Mouse (Mus musculus) ES-Bruce4 (cell line): ENCODE results near the gene Zscan2.

Source experiments
- CTCF ChIP-seq: IDR thresholded peaks from one replicate; pipeline ENCODE4 v1.8.1; 2011; ENCODE audit warnings: low read depth, low read length
- POLR2A ChIP-seq: IDR thresholded peaks from one replicate; pipeline ENCODE4 v1.8.1; 2011; ENCODE audit warnings: low read length; ENCODE audit not compliant: insufficient read depth

DNA sequence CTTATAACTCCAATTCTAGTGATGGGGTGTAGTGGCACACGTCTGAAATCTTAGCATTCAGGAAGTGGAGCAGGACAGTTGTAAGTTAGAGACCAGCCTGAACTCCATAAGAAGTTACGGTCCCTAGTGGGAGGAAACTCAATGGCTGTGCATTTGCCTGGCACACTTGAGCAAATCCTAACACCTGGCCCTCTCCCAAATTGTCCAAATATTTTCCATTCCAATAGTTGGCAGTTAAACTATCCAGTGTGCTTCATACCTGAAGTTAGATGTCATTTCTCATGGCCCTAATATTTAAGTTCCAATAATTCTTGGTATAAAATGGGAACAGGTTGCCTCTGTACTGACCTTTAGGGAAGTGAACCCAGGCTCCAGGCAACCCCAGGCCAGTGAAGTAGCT lies 8.0 kb downstream of the Zscan2 start:
- TF ChIP-seq POLR2A (no peak), CTCF (no peak)
